Mouse (Mus musculus): ENCODE results near the gene Fcgr2b.

- TF ChIP-seq CTCF (IDR thresholded peaks at IDR 0.05; ENCODE audit: borderline replicate concordance, insufficient read depth, low read depth, low read length): no peak
- no peak for TF ChIP-seq POLR2A (IDR thresholded peaks at IDR 0.05; ENCODE audit: borderline replicate concordance, insufficient read depth, low read length)
These were observed 60.7 kb downstream of the Fcgr2b start for GRCm38 (mm10) chr1:170915657-170916056.
